Mouse (Mus musculus) layer of hippocampus, postnatal 14 days (tissue): Measurements from ENCODE around the gene C1qc. TPM values are rescaled to one million over a fixed set of nuclear protein-coding genes. Genes with fewer than 3 reads are reported as not detected.

Experiments used
- DNase-seq, 2 experiments: peaks; one replicate each; pipeline ENCODE4 v3.0.0; 2021 to 2022; ENCODE audit warnings: low spot score in 2 of 2, mixed read lengths in 1 of 2
- total RNA-seq, 2 experiments: library from RNA; stranded (reverse); gene quantifications; 2 replicates each; pipeline ENCODE4 v1.2.3; 2021

The C1qc gene
- total RNA-seq, 2 experiments from 2014 or later = 42.6 to 43.2 TPM

GRCm38 (mm10) chr4:136852989-136853388 lies 39.9 kb downstream of the C1qc start:
- no peak for DNase-seq

- DNase-seq = no peak
These were observed 40.7 kb downstream of the C1qc start for GRCm38 (mm10) chr4:136852119-136852518.

GRCm38 (mm10) chr4:136848565-136848964 lies 44.3 kb downstream of the C1qc start:
- no peak for DNase-seq

- DNase-seq = no peak
These were observed 45.7 kb downstream of the C1qc start for GRCm38 (mm10) chr4:136847166-136847565.

- DNase-seq = no peak
These were observed 50.1 kb downstream of the C1qc start for GRCm38 (mm10) chr4:136842802-136843201.

GRCm38 (mm10) chr4:136842033-136842432 lies 50.8 kb downstream of the C1qc start:
- no peak for DNase-seq

GRCm38 (mm10) chr4:136841056-136841455 lies 51.8 kb downstream of the C1qc start:
- DNase-seq = peak; percentile 80 to 86

Other genes with a start within 250 kb of the C1qc start
- 10 to 100 TPM; 40.5 to 43.9 TPM for gene Ephb2, start 57.1 kb downstream of the C1qc start, total RNA-seq
- 10 to 100 TPM; 40.7 to 47.6 TPM for gene C1qb, start 6.9 kb downstream of the C1qc start, total RNA-seq
- gene C1qa, start 5.7 kb upstream of the C1qc start, total RNA-seq = 10 to 100 TPM; 42.0 TPM
- 1 to 10 TPM; 5.7 to 7.5 TPM for gene Epha8, start 63.8 kb upstream of the C1qc start, total RNA-seq
- gene Zbtb40, start 155.7 kb upstream of the C1qc start, total RNA-seq = 1 to 10 TPM; 9.1 to 9.5 TPM